Mouse (Mus musculus) E14TG2a.4 (cell line): ENCODE results near the gene Umps.
A peak's percentile ranks its signal among the peaks of the same experiment; 100 is the strongest.

Source experiments
- H3K27me3 ChIP-seq: 2 replicates; pipeline ENCODE4 v1.6.1; 2014; ENCODE audit warnings: low read length, control low read depth; ENCODE audit not compliant: insufficient read depth
- H3K36me3 ChIP-seq: 2 replicates; pipeline ENCODE4 v1.6.1; 2014; ENCODE audit warnings: low read length, control low read depth; ENCODE audit not compliant: insufficient read depth
- H3K4me1 ChIP-seq: replicated peaks from 2 replicates; pipeline ENCODE4 v1.6.1; 2014; ENCODE audit warnings: low read depth, low read length, control low read depth
- H3K4me3 ChIP-seq: replicated peaks from 2 replicates; pipeline ENCODE4 v1.5.1; 2014; ENCODE audit warnings: mild to moderate bottlenecking, low read length
- H3K9me3 ChIP-seq: 2 replicates; pipeline ENCODE4 v1.6.1; 2014; ENCODE audit warnings: low read length, control low read depth
- CTCF ChIP-seq: conservative IDR thresholded peaks from 2 replicates; pipeline ENCODE4 v1.5.1; 2014; ENCODE audit warnings: low read length
- NANOG ChIP-seq: IDR thresholded peaks from 2 replicates; pipeline ENCODE4 v1.6.1; 2014; ENCODE audit warnings: borderline replicate concordance, low read length, mixed read lengths
- POU5F1 ChIP-seq: IDR thresholded peaks from 2 replicates; pipeline ENCODE4 v1.6.1; 2014; ENCODE audit warnings: low read length, borderline replicate concordance

The Umps gene

DNA sequence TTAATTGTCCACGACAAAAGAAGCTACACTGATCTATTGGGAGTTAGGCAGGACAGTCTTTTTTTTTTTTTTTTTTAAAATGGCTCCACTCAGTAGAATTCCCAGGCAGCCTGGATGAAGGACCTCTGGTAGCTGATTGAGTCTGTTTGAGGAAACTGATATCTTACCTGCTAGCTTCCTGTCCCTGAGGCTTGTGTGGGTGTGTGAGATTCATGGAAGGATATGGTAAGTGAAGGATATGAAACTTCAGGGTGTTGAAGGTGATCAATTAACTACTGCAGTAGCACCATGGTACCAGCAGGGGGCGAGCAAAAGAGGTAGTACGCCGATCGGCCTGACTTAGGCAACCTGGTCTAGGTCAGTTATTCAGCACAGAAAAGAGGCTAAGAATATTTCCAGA lies 29.2 kb upstream of the Umps start:
- H3K4me1 ChIP-seq, result peaks cover 25% of the 10 kb centered on the region
- TF ChIP-seq POU5F1 (no peak), CTCF (peak; percentile 71)
- H3K4me3 ChIP-seq, result no peak overlapping the region
- H3K36me3 ChIP-seq, result no peaks in the 10 kb centered on the region
- peaks cover 10% of the 10 kb centered on the region for H3K27me3 ChIP-seq
- no peaks in the 10 kb centered on the region for H3K9me3 ChIP-seq

DNA sequence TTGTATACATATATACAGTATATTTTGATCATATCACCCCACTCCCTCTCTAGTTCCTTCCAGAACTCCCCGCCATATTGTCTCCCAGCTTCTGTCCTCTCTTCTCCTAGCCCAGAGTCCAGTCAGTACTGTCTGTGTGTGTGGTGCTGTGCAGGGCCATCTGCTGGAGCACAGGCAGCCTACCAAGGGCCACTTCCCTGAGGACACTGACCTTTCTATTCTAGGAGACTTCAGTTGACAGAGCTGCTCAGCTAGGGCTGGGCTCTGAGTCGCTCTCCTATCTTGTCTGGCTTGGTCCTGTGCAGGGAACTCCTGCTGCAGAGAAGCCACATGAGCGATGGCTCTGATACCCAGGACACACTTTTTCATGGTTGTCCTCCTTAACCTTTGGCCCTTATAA lies 28.7 kb upstream of the Umps start:
- peaks cover 10% of the 10 kb centered on the region for H3K27me3 ChIP-seq
- no peak overlapping the region for H3K4me3 ChIP-seq
- no peaks in the 10 kb centered on the region for H3K9me3 ChIP-seq
- peaks cover 27% of the 10 kb centered on the region for H3K4me1 ChIP-seq
- H3K36me3 ChIP-seq, result no peaks in the 10 kb centered on the region
- TF ChIP-seq NANOG (no peak), CTCF (no peak), POU5F1 (no peak)

DNA sequence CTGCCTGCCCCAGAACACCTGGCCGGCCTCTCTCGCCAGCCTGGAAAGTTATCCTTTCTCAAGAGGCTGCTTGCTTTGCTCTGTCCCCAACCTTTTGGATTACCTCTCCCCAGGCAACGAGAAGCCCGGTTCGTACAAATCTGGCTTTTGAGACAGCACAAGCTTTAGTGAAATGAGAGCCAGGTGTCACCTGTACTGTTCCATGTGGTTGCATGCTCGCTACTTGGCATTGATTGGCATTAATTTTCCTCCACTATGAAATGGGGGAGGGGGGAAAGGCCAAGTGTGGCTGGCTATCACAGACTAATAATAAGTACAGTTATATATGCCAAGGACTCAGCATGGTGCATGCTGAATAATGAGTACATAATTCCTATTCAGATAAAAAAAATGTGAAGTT lies 27.5 kb upstream of the Umps start:
- TF ChIP-seq CTCF, result no peak
- Histone ChIP-seq H3K27me3 (peaks cover 10% of the 10 kb centered on the region), H3K9me3 (no peaks in the 10 kb centered on the region), H3K4me3 (no peak overlapping the region), H3K4me1 (peaks cover 29% of the 10 kb centered on the region), H3K36me3 (no peaks in the 10 kb centered on the region)

DNA sequence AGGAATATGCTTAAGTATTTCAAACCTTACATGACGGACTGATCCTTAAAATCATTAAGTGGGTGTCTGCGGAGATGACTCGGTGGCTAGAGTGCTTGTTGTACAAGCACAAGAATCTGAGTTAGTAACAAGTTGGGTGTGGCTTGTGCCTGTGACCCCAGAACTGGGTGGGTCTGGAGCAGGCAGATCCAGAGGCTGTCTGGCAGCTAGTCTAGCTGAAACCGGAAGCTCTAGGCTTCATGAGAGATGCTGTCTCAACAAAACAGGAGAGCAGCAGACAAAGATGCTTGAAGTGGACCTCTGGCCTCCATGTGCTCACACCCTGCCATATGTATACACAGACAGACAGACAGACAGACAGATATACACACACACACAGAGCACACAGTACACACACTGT lies 23.9 kb upstream of the Umps start:
- TF ChIP-seq NANOG, result no peak
- no peak for TF ChIP-seq CTCF
- no peak for TF ChIP-seq POU5F1
- Histone ChIP-seq H3K4me1 (peaks cover 33% of the 10 kb centered on the region), H3K9me3 (peaks cover 19% of the 10 kb centered on the region), H3K36me3 (no peaks in the 10 kb centered on the region), H3K27me3 (no peaks in the 10 kb centered on the region), H3K4me3 (no peak overlapping the region)

DNA sequence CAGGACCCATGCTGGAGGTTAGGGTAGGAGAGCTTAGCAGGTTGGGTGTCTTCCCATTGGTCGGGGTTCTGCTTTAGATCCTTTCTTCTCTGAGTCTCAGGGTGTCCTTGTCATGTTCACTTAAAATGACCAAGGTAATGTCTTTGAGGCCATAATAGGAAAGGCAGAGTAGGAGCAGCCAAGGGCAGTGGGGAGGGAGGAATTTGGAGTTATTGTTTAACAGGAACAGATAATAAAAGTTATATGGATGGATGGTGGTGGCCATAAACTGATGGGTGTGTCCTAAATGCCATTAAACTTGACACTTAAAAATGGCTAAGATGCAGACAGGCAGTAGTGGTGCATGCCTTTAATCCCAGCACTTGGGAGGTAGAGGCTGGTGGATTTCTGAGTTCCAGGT lies 22.3 kb upstream of the Umps start:
- no peak for TF ChIP-seq POU5F1
- TF ChIP-seq CTCF, result no peak
- no peak for TF ChIP-seq NANOG
- H3K4me1 ChIP-seq, result peaks cover 26% of the 10 kb centered on the region
- H3K27me3 ChIP-seq, result no peaks in the 10 kb centered on the region
- no peaks in the 10 kb centered on the region for H3K36me3 ChIP-seq
- no peak overlapping the region for H3K4me3 ChIP-seq
- H3K9me3 ChIP-seq, result peaks cover 35% of the 10 kb centered on the region

DNA sequence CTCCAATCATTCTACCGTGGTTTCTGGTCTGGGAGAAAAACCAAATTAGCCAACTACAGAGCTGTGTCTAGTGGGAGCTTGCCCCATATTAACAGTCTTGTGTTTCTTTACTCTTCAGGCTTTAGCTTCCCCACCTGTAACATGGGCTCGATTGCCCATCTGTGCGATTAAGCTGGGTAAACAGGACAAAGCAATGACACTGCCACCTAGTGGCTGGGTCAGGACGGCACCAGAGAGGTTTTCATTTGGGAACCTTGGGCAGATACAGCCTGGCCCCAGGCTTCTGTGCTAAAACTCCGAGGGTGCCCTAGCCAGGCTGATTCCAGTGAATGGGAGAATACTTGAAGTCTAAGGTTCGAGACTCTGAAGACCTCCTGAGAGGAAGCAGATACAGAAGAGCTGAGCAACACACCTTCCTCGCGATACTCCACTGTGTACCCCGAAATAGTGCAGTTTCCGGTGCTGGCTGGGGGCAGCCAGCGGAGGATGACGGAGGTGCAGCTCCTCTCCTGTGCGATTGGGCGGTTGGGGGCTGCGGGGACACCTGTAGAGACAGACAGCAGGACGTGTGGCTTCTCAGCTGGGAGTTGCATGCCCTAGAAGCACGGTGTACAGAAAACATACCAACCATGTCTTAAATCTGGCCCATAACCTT lies 21.6 kb upstream of the Umps start:
- TF ChIP-seq NANOG (no peak), POU5F1 (no peak), CTCF (peak; percentile 76)
- H3K4me3 ChIP-seq, result no peak overlapping the region
- peaks cover 40% of the 10 kb centered on the region for H3K9me3 ChIP-seq
- H3K4me1 ChIP-seq, result peaks cover 26% of the 10 kb centered on the region
- H3K27me3 ChIP-seq, result no peaks in the 10 kb centered on the region
- no peaks in the 10 kb centered on the region for H3K36me3 ChIP-seq

DNA sequence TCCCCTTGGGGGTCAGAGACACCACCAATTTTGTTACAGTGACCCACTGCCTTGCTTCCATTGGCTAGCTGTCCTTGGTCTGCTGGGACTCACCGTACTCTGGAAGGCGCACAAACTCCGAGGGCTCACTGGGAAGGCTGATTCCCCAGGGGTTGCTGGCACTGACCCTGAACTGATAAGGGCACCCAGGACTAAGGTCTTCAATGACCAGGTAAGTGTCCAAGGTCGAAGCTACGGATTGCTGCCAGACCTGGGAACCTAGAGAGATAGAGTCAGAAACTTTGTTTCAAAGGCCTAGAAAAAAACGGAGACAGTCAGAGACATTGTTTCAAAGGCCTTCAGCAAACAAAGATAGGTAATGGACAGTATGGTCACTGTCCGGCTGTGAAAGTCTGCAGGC lies 20.2 kb upstream of the Umps start:
- H3K4me3 ChIP-seq, result no peak overlapping the region
- no peaks in the 10 kb centered on the region for H3K27me3 ChIP-seq
- H3K4me1 ChIP-seq, result peaks cover 26% of the 10 kb centered on the region
- no peaks in the 10 kb centered on the region for H3K36me3 ChIP-seq
- peaks cover 41% of the 10 kb centered on the region for H3K9me3 ChIP-seq
- TF ChIP-seq CTCF, result no peak
- TF ChIP-seq NANOG, result no peak
- TF ChIP-seq POU5F1, result no peak

DNA sequence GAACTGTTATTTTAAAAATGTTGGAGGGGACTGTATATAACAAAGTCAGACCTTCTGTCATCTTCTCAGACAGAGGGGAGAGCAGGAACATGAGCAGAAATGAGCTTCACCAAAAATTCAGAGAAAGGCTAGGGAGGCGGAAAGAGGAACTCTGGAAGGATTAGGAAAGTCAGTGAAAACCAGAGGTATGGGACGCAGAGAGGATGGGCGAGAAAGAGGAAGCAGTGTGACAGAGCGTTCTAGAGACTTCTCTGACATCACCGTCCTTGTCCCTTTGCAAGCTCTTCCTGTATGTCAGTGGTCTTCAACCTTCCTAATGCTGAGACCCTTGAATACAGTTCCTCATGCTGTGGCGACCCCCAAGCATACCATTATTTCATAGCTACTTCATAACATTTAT lies 18.5 kb upstream of the Umps start:
- no peak overlapping the region for H3K4me3 ChIP-seq

DNA sequence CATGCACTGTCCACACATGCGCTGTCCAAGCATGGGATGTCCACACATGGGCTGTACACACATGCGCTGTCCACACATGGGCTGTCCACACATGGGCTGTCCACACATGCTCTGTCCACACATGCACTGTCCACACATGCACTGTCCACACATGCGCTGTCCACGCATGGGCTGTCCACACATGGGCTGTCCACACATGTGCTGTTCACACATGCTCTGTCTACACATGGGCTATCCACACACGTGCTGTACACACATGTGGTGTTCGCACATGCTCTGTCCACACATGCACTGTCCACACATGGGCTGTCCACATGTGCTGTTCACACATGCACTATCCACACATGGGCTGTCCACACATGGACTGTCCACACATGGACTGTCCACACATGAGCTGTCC lies 16.9 kb upstream of the Umps start:
- TF ChIP-seq CTCF, result no peak
- TF ChIP-seq POU5F1, result no peak
- no peak for TF ChIP-seq NANOG
- peaks cover 44% of the 10 kb centered on the region for H3K9me3 ChIP-seq
- H3K27me3 ChIP-seq, result no peaks in the 10 kb centered on the region
- H3K4me1 ChIP-seq, result peaks cover 25% of the 10 kb centered on the region
- H3K36me3 ChIP-seq, result no peaks in the 10 kb centered on the region
- no peak overlapping the region for H3K4me3 ChIP-seq

More for the DNA sequence above, 18.5 kb upstream of the Umps start:
- no peaks in the 10 kb centered on the region for H3K27me3 ChIP-seq
- peaks cover 17% of the 10 kb centered on the region for H3K4me1 ChIP-seq
- TF ChIP-seq CTCF (no peak), NANOG (no peak), POU5F1 (no peak)
- H3K36me3 ChIP-seq, result no peaks in the 10 kb centered on the region
- H3K9me3 ChIP-seq, result peaks cover 41% of the 10 kb centered on the region
